Mouse (Mus musculus) cortical plate, adult 2 months (tissue): ENCODE data around the gene Cenpq.

Experiments
- CTCF ChIP-seq: fragments of 200-500 bp; IDR thresholded peaks from 2 replicates; pipeline ENCODE4 v1.5.1; 2011; ENCODE audit warnings: mild to moderate bottlenecking, control low read depth, low read length; ENCODE audit not compliant: insufficient read depth; ENCODE audit errors: extremely low read depth
- POLR2A ChIP-seq: fragments of 200-500 bp; IDR thresholded peaks from 2 replicates; pipeline ENCODE4 v1.6.1; 2011; ENCODE audit warnings: mild to moderate bottlenecking, low read length, control low read depth; ENCODE audit not compliant: insufficient read depth; ENCODE audit errors: extremely low read depth

GRCm38 (mm10) chr17:40899783-40900363, 35.0 kb downstream of the Cenpq start:
- TF ChIP-seq CTCF (no peak), POLR2A (no peak)
